In genomic region chr13:70586969-70587368, GRCm38 (mm10) we compare ENCODE assay signal across 9 mouse cellular contexts. TPM values are rescaled to one million over a fixed set of nuclear protein-coding genes. Genes with fewer than 3 reads are reported as not detected.
DNase-seq lines count a peak whose midpoint lies in the region; ATAC-seq and TF ChIP-seq lines count a peak whose summit lies in the region.
"Had no signal": no experiment of that assay in that cellular context is flagged by ENCODE, and none has a peak within 500 bp of the region (broad histone marks: within the 10 kb centered on the region; RNA-seq: fewer than 3 reads in every experiment).

No protein-coding gene starts in this region.

- no peaks in the 10 kb centered on the region for H3K4me1 ChIP-seq in heart, embryonic 11.5 days (ENCODE audit: control insufficient read depth, insufficient read depth, low read length)
- no peaks in the 10 kb centered on the region for H3K4me1 ChIP-seq in cortical plate, adult 2 months (ENCODE audit: control insufficient read depth, insufficient read depth, low read length)
- H3K4me1 ChIP-seq in hindbrain, embryonic 10.5 days (replicated peaks) = no peaks in the 10 kb centered on the region
- H3K4me1 ChIP-seq in stomach, embryonic 15.5 days = no peaks in the 10 kb centered on the region
- H3K4me1 ChIP-seq: megakaryocyte, embryonic 14.5 days had no signal

- TF ChIP-seq CTCF in cortical plate, adult 2 months (IDR thresholded peaks at IDR 0.05; ENCODE audit: extremely low read depth, insufficient read depth, low read length) = peak; percentile 81

- WGBS in heart, embryonic 11.5 days (ENCODE audit: insufficient replicate concordance) = 87% methylated on average over 2 of the region's 2 CpGs
- 91% methylated on average over 2 of the region's 2 CpGs for WGBS in hindbrain, embryonic 10.5 days
- WGBS in stomach, embryonic 15.5 days = 72% methylated on average over 2 of the region's 2 CpGs

- H3K4me3 ChIP-seq in heart, embryonic 11.5 days (ENCODE audit: low read depth, low read length) = no peak overlapping the region
- no peak overlapping the region for H3K4me3 ChIP-seq in cortical plate, adult 2 months (ENCODE audit: insufficient read depth, low read length)
- no peak overlapping the region for H3K4me3 ChIP-seq in hindbrain, embryonic 10.5 days
- H3K4me3 ChIP-seq in stomach, embryonic 15.5 days (replicated peaks) = no peak overlapping the region
- H3K4me3 ChIP-seq: megakaryocyte, embryonic 14.5 days had no signal

- ATAC-seq in heart, embryonic 11.5 days (replicated peaks; ENCODE audit: insufficient number of reproducible peaks, low FRiP score, low TSS enrichment) = no peak
- peak; percentile 80 for ATAC-seq in megakaryocyte-erythroid progenitor cell, adult 5-6 weeks (replicated peaks; ENCODE audit: low FRiP score, low TSS enrichment, poor library complexity, severe bottlenecking)
- ATAC-seq in stomach, embryonic 15.5 days (ENCODE audit: insufficient read depth, low FRiP score, low read depth) = peak; percentile 59; the same call in 1 of the 2 replicates

- H3K27ac ChIP-seq in heart, embryonic 11.5 days (ENCODE audit: low read depth, low read length) = no peak overlapping the region
- no peak overlapping the region for H3K27ac ChIP-seq in cortical plate, adult 2 months (ENCODE audit: insufficient read depth, low read length)
- no peak overlapping the region for H3K27ac ChIP-seq in hindbrain, embryonic 10.5 days
- no peak overlapping the region for H3K27ac ChIP-seq in stomach, embryonic 15.5 days

- intact Hi-C loops in heart, postnatal 14 days (cut with DNase I) = loop anchor here (5.0 kb wide), 1 partner anchor 890 kb away; no protein-coding TSS in a partner anchor

- no peak for TF ChIP-seq POLR2A in cortical plate, adult 2 months (IDR thresholded peaks at IDR 0.05; ENCODE audit: extremely low read depth, insufficient read depth, low read length)

- H3K4me2 ChIP-seq in heart, embryonic 11.5 days = no peak overlapping the region
- H3K4me2 ChIP-seq in stomach, embryonic 15.5 days = no peak overlapping the region

- peak; percentile 42 to 57 for DNase-seq in heart, postnatal 14 days
- peak; percentile 11 for DNase-seq in WW6 (ENCODE audit: low read depth, low spot score)
- DNase-seq in hindbrain, embryonic 10.5 days (ENCODE audit: low spot score) = peak; percentile 52
- DNase-seq in layer of hippocampus, adult 9-11 months = peak; percentile 42

- H3K9me3 ChIP-seq in heart, embryonic 11.5 days (replicated peaks; ENCODE audit: control insufficient read depth, low read length) = no peaks in the 10 kb centered on the region
- no peaks in the 10 kb centered on the region for H3K9me3 ChIP-seq in hindbrain, embryonic 10.5 days
- H3K9me3 ChIP-seq in stomach, embryonic 15.5 days = no peaks in the 10 kb centered on the region
- H3K9me3 ChIP-seq: megakaryocyte, embryonic 14.5 days had no signal

- no peaks in the 10 kb centered on the region for H3K27me3 ChIP-seq in heart, embryonic 11.5 days (ENCODE audit: control insufficient read depth, insufficient read depth, low read length)
- no peaks in the 10 kb centered on the region for H3K27me3 ChIP-seq in hindbrain, embryonic 10.5 days (ENCODE audit: insufficient read depth, poor library complexity, severe bottlenecking)
- no peaks in the 10 kb centered on the region for H3K27me3 ChIP-seq in stomach, embryonic 15.5 days (replicated peaks)
- H3K27me3 ChIP-seq: megakaryocyte, embryonic 14.5 days had no signal

- H3K36me3 ChIP-seq in heart, embryonic 11.5 days (ENCODE audit: control insufficient read depth, insufficient read depth, low read length) = peaks cover 4% of the 10 kb centered on the region
- peaks cover 71% of the 10 kb centered on the region for H3K36me3 ChIP-seq in hindbrain, embryonic 10.5 days
- H3K36me3 ChIP-seq in stomach, embryonic 15.5 days = peaks cover 24% of the 10 kb centered on the region; the same call in 1 of the 2 replicates

- H3K9ac ChIP-seq in heart, embryonic 11.5 days (ENCODE audit: low read depth, low read length) = no peak overlapping the region
- no peak overlapping the region for H3K9ac ChIP-seq in stomach, embryonic 15.5 days

RNA-seq across cellular contexts. Expression of gene Ice1, which starts 50.5 kb away (rescaled TPM):
- 10 to 100 TPM; 30.3 to 32.7 TPM for total RNA-seq in heart, postnatal 14 days (2021)
- 19.4 and 22.3 TPM in 2 replicates for polyA plus RNA-seq in heart, embryonic 11.5 days (2014; fragmentation: Nextera tagmentation; extraction: Ambion mirVana)
- 99.5 and 109 TPM in 2 replicates for polyA plus RNA-seq in cortical plate, adult 2 months (2012; rRNA removed)
- 19.0 and 21.9 TPM in 2 replicates for polyA plus RNA-seq in hindbrain, embryonic 10.5 days (2016; fragmentation: Nextera tagmentation; extraction: Ambion mirVana)
- total RNA-seq in megakaryocyte-erythroid progenitor cell, adult 5-6 weeks (2014; fragmentation: Nextera tagmentation) = 34.9 and 41.7 TPM in 2 replicates
- 34.6 and 44.0 TPM in 2 replicates for total RNA-seq in megakaryocyte-erythroid progenitor cell, adult 5-6 weeks (2017)
- 15.8 and 16.6 TPM in 2 replicates for polyA plus RNA-seq in stomach, embryonic 15.5 days (2015; fragmentation: Nextera tagmentation; extraction: Ambion mirVana)
